Comparison of ENCODE assay signal across 18 mouse cellular contexts in the genomic region with DNA sequence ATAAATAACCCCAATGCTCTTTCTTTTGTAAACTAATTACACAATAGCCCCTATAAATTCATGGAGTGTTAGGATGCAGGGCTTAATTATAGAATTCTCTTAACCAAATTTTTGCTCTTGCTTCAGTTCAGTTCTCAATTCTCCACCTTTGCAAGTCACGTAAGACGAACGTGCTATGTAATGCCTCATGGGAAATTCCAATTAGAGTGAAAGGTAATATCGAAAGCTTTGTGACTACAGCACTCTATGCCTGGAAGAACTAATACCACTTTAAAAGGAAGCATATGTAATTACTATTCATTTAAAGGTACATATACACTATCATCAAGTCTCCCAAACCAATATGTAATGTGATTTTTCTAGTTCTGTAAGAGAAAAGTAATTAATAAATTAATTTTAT.
DNase-seq lines count a peak whose midpoint lies in the region; ATAC-seq and TF ChIP-seq lines count a peak whose summit lies in the region.
"Had no signal": no experiment of that assay in that cellular context is flagged by ENCODE, and none has a peak within 500 bp of the region (broad histone marks: within the 10 kb centered on the region; RNA-seq: fewer than 3 reads in every experiment).

No protein-coding gene starts in this region.

- no peak for TF ChIP-seq CTCF in CH12.LX (conservative IDR thresholded peaks at IDR 0.05 in 1 of 2, IDR thresholded peaks at IDR 0.05 in 1 of 2; ENCODE audit: low read depth in 2 of 2, low read length in 2 of 2)

- TF ChIP-seq EP300 in CH12.LX (IDR thresholded peaks at IDR 0.05; ENCODE audit: low read length), result peak; percentile 68

- dilution Hi-C loops in CH12.LX (cut with MboI; ENCODE audit: extremely low pct_ligation_motif_present, extremely low pct_unique_long_range_greater_than_20kb, low sequenced_read_pairs), result no loop called here

- H3K4me3 ChIP-seq in CH12.LX (replicated peaks in 1 of 3; ENCODE audit: low read depth in 2 of 3, low read length in 2 of 3, poor library complexity in 1 of 3), result no peak overlapping the region

- H3K36me3 ChIP-seq in CH12.LX (replicated peaks in 1 of 2; ENCODE audit: control insufficient read depth in 1 of 2, insufficient read depth in 1 of 2, low read length in 1 of 2), result no peaks in the 10 kb centered on the region
- H3K36me3 ChIP-seq: G1E had no signal

- no peak for ATAC-seq in CD4-positive, CD25-positive, alpha-beta regulatory T cell, adult 4 months
- ATAC-seq: activated CD4-positive, CD25-positive, alpha-beta regulatory T cell, adult 4 months; Patski had no signal

- no peaks in the 10 kb centered on the region for H3K9me3 ChIP-seq in CH12.LX (replicated peaks; ENCODE audit: low read length)
- H3K9me3 ChIP-seq: G1E had no signal

- H3K9ac ChIP-seq in CH12.LX (ENCODE audit: insufficient read depth, low read depth), result no peak overlapping the region

- H3K79me2 ChIP-seq in CH12.LX (replicated peaks; ENCODE audit: control insufficient read depth, extremely low read depth, insufficient read depth, poor library complexity, severe bottlenecking), result no peaks in the 10 kb centered on the region

- in situ Hi-C loops in CH12.LX (cut with MboI; ENCODE audit: low pct_ligation_motif_present, low pct_unique_long_range_greater_than_20kb, low sequenced_read_pairs), result no loop called here

- peaks cover 4 to 15% of the 10 kb centered on the region in 2 experiments; a peak in 3 of 4 replicates for H3K4me1 ChIP-seq in CH12.LX (ENCODE audit: control insufficient read depth in 1 of 2, insufficient read depth in 2 of 2)

- no peak for TF ChIP-seq POLR2A in CH12.LX (IDR thresholded peaks at IDR 0.05; ENCODE audit: low read depth, low read length)

- H3K27ac ChIP-seq in CH12.LX (ENCODE audit: insufficient read depth, low read depth), result no peak overlapping the region

- H3K27me3 ChIP-seq in CH12.LX (replicated peaks), result no peaks in the 10 kb centered on the region
- H3K27me3 ChIP-seq: Patski had no signal

- peak; percentile 55 for DNase-seq in CH12.LX (ENCODE audit: extremely low read depth)
- DNase-seq: adrenal gland, adult 2 months; adrenal gland, adult 8-10 months; adrenal gland, postnatal 10 days; adrenal gland, postnatal 14 days; adrenal gland, postnatal 25 days; adrenal gland, postnatal 36 days; B cell, adult 2 months; cerebellum, adult 11 months; cerebellum, adult 11-12 months; cerebellum, adult 18-20 months; cerebellum, adult 2 months; cerebellum, adult 8-10 months; cerebellum, adult 9-10 months had no signal

- TF ChIP-seq RAD21 in CH12.LX (IDR thresholded peaks at IDR 0.05; ENCODE audit: low read depth, low read length), result no peak

- no peak overlapping the region for H3K4me2 ChIP-seq in CH12.LX (ENCODE audit: insufficient read depth, low read depth, poor library complexity, severe bottlenecking)

TF ChIP-seq in CH12.LX, 34 proteins besides CTCF, POLR2A, EP300 and RAD21:
- no peak for TF ChIP-seq GABPA (IDR thresholded peaks at IDR 0.05; ENCODE audit: insufficient replicate concordance, low read depth, low read length)
- peak; percentile 60; the same call in 1 of the 2 replicates for TF ChIP-seq ETS1 (conservative IDR thresholded peaks at IDR 0.05; ENCODE audit: low read depth, low read length)
- no peak for TF ChIP-seq SMC3 (IDR thresholded peaks at IDR 0.05; ENCODE audit: low read depth, low read length)
- peak; percentile 61; the same call in 1 of the 2 replicates for TF ChIP-seq MYC (IDR thresholded peaks at IDR 0.05; ENCODE audit: low read depth, low read length)
- TF ChIP-seq HCFC1 (IDR thresholded peaks at IDR 0.05; ENCODE audit: low read depth, low read length), result no peak
- TF ChIP-seq ZMIZ1 (IDR thresholded peaks at IDR 0.05; ENCODE audit: low read depth, low read length), result no peak
- TF ChIP-seq NRF1 (IDR thresholded peaks at IDR 0.05; ENCODE audit: low read depth, low read length), result no peak
- no peak for TF ChIP-seq SIN3A (IDR thresholded peaks at IDR 0.05; ENCODE audit: low read length)
- TF ChIP-seq CHD1 (IDR thresholded peaks at IDR 0.05; ENCODE audit: low read depth, low read length), result no peak
- TF ChIP-seq RCOR1 (conservative IDR thresholded peaks at IDR 0.05; ENCODE audit: low read depth, low read length), result no peak
- TF ChIP-seq TCF12 (IDR thresholded peaks at IDR 0.05; ENCODE audit: low read depth, low read length), result 0 out of 2 replicates have a peak, but pooled peaks have one; percentile 35
- TF ChIP-seq POLR2AphosphoS2 (IDR thresholded peaks at IDR 0.05; ENCODE audit: low read depth, low read length), result no peak
- no peak for TF ChIP-seq E2F4 (IDR thresholded peaks at IDR 0.05; ENCODE audit: insufficient replicate concordance, low read depth, low read length)
- no peak; the same call in 1 of the 2 replicates for TF ChIP-seq JUND (conservative IDR thresholded peaks at IDR 0.05; ENCODE audit: low read depth, low read length)
- peak; percentile 80 for TF ChIP-seq IRF4 (IDR thresholded peaks at IDR 0.05; ENCODE audit: low read depth, low read length)
- TF ChIP-seq BHLHE40 (IDR thresholded peaks at IDR 0.05; ENCODE audit: low read depth, low read length), result peak; percentile 98
- no peak for TF ChIP-seq CHD2 (IDR thresholded peaks at IDR 0.05; ENCODE audit: low read length)
- no peak for TF ChIP-seq UBTF (IDR thresholded peaks at IDR 0.05; ENCODE audit: low read depth, low read length)
